Mouse (Mus musculus) fibroblast of lung, adult 2 months (primary cell): ENCODE data around the gene Mks1.

Experiments
- DNase-seq: peaks from one replicate; pipeline ENCODE4 v3.0.0-alpha.2; 2011; ENCODE audit warnings: low read depth

Gene Mks1

DNA sequence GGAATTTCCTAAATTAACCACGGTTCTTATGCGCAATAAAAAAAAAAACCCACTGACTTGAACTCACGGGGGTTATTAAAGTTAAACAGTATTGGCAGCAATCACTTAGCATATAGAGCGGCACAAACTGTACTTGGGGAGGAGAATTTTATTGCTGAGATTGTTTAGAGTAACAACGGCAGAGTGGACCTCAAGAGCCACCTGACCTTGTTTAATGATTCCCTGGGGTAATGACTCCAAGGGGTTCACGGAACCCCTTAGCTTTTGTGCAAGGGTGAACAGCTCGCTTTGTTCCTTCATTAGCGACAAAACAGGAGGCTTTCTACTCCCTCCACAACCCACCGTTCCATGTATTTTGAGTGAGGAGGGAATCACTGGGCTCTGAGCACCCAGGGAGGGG, 26.8 kb downstream of the Mks1 start:
- DNase-seq: no peak

DNA sequence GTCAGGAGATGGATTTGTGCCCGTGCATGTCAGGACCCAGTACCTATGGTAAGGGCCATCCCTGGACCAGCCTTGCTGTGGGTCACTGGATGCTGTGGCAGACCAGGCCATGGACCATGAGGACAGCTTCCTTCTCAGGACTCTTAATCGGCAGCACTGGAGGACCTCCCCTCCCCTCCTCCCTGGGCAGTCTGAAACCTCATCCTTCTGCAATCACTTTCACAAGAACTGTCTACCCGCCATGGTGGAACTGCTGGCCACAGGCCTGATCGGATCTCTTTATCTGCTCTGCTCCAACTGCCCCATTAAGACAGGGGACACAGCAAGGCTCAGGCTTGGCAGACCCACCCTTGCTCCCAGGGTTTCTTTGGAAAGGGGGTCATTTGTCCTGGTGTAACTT, 28.7 kb downstream of the Mks1 start:
- DNase-seq: no peak

DNA sequence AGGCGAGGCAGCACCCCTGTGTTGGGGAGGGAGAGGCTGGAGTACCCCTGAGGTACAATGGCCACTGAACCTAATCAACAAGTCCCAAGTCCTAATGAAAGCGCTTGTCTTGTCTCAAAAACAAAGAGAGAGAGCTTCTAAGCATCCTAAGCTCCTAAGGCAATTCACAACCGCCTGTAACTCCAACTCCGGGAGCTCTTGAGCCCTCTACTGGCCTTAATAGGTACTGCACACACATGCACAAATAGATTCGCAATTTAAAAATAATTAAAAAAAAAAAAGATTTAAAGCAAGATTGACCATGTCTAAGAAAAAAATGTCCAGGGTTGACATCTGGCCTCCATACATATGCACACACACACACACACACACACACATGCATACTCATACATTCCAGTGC, 30.5 kb downstream of the Mks1 start:
- peak; percentile 4 for DNase-seq

DNA sequence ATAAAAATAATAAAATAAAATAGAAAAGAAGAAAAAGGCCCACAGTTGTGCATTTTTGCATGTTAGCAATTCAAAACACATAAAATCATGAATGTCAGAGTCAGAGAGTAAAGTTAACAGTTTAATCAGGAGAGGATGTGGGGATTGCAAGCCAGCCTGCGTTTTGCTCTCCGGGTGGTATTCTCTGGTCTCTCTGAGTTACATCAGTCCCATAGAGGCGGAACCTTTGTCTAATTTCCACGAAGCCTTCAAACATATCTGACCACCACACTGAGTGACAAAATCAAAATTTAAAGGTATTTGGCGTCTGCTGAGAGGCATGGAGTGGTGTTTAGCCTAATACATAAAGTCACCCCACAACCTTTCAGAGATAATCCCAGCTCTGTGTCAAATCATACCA, 31.8 kb downstream of the Mks1 start:
- DNase-seq: no peak

DNA sequence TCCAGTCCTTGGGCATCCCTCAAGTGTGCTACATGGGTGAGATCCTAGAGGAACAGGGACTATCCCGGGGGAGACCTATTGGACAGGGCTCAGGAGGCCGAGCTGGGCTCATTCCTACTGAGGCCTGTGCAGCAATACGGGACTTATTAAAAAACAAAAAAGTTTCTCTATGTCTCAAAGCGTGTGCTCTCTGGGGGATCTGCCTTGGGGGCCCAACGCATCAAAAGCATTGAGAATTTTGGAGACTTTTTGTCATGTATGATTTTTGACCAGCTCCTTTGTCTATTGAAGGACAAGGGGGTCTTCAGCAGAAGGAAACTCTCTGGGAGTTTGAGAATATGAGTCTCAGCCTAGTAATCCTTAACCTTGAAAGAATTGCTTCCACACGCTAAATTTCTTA, 39.2 kb downstream of the Mks1 start, which contains the start of gene Olfr462:
Gene Olfr462 (minus strand): TSS at position 101 of the 400 bp plus-strand sequence.
- DNase-seq: no peak

DNA sequence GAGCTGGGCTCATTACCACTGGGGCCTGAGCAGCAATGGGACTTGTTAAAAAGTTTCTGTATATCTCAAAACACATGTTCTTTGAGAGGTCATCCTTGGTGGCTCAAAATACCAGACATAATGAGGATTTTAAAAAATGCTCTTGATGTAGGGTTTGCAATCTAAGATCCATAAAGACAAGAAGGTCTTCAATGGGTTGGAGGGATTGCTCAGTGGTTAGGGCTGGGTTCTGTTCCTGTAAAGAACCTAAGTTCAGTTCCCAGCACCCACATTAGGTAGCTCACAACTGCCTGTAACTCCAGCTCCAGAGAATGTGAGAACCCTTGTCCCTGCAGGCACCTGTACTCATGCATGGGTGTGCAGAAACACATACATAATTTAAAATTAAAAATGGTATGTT, 44.3 kb downstream of the Mks1 start, which contains the start of gene Olfr463:
Gene Olfr463 (minus strand): TSS at position 101 of the 400 bp plus-strand sequence.
- DNase-seq: no peak

DNA sequence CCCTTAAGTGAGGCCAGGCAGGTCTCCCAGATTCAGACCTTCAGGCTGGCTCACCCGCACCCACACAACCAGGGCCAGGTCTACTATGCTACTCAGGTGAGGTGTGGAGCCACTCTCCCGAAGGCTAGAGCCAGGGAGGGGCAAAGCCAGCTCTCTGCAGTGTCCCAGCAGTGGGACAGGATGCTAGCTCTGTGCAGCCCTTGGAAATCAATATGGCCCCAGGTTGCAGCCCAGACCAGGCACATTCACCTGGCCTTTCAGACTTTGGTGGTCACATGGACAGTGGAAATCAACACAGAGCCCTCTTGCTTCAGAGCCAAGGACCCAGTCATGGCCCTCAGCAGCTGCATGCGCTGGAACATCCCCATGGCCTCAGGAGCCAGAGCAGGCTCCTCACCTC, 51.3 kb downstream of the Mks1 start:
- no peak for DNase-seq
